Mouse (Mus musculus): Measurements from ENCODE around the gene Dnajc17. TPM values are rescaled to one million over a fixed set of nuclear protein-coding genes. Genes with fewer than 3 reads are reported as not detected.

The Dnajc17 gene
- total RNA-seq, 2 experiments from 2014 or later: 16.4 to 16.6 TPM

GRCm38 (mm10) chr2:119203871-119204460, 4.6 kb downstream of the Dnajc17 start:
- intact Hi-C loops (cut with DNase I): no loop called here
- no peak for DNase-seq (ENCODE audit: low spot score in 2 of 2)

- no peak for DNase-seq (ENCODE audit: low spot score in 2 of 2)
- intact Hi-C loops (cut with DNase I): no loop called here
Observed at GRCm38 (mm10) chr2:119202914-119203453, 5.6 kb downstream of the Dnajc17 start.

DNA sequence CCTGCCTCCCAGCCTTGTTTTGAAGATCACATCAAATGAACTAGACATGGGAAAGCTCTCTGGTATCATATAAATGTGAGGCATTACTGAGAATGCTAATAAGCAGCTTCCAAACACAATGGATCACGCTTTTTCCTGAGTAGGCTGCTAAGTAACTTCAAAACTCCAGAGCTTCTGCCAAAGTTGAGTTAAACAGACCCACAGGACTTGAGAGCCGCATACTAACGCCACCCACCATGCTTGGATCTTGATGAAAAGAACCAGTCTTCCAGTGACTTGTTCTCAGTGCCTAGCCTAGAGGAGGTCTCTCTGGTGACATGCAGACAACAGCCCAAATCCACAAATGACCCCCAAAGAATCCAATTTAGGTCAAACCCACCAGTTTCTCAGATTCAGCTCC, 9.7 kb downstream of the Dnajc17 start:
- intact Hi-C loops (cut with DNase I): no loop called here
- no peak for DNase-seq (ENCODE audit: low spot score in 2 of 2)

- no peak for DNase-seq (ENCODE audit: low spot score in 2 of 2)
Observed at GRCm38 (mm10) chr2:119198049-119198448, 10.5 kb downstream of the Dnajc17 start.

DNA sequence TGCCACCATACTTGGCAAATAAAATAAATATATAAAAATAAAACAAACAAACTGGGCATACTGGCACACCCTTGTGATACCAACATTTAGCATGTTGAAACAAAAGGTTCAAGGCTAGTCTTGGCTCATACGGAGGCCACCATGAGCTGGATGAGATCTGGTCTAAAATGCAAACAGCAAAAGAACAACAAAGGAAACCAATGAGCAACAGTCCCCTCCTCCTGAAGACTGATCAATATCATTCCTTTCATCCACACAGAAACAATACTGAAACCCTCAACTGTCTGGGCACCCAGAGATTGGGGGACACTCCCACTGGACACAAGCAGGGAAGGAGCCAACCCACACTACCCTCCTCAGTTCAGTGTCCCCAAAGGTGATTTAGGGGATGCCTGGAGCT, 11.1 kb downstream of the Dnajc17 start:
- DNase-seq (ENCODE audit: low spot score in 2 of 2): no peak
- intact Hi-C loops (cut with DNase I): no loop called here

More at GRCm38 (mm10) chr2:119198049-119198448, 10.5 kb downstream of the Dnajc17 start:
- intact Hi-C loops (cut with DNase I): no loop called here

- DNase-seq (ENCODE audit: low spot score in 2 of 2): no peak
- intact Hi-C loops (cut with DNase I): no loop called here
Observed at GRCm38 (mm10) chr2:119196316-119197108, 12.1 kb downstream of the Dnajc17 start.

- DNase-seq (ENCODE audit: low spot score in 2 of 2): no peak
- intact Hi-C loops (cut with DNase I): no loop called here
Observed at GRCm38 (mm10) chr2:119194140-119194539, 14.5 kb downstream of the Dnajc17 start.

DNA sequence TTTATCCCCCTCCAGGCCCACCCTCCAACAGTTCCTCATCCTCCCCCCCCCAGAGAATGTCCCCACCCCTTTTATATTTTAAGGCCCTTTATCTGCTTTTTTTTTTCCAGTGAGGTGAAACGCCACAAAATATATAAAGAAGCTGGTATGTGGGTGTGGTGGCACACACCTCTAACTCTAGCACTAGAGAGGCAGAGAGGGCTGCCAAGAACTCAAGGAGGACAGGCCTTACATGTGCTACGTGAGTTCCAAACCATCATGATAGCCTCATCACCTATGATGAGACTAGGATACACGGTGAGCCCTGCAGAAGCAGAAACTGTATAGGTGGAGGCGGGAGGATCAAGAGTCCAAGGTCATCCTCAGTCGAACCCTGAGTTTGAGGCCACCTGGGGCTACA, 17.6 kb downstream of the Dnajc17 start:
- DNase-seq (ENCODE audit: low spot score in 2 of 2): no peak
- intact Hi-C loops (cut with DNase I): no loop called here

- intact Hi-C loops (cut with DNase I): loop anchor here (1.0 kb wide), 2 partner anchors 143 to 148 kb away; no protein-coding TSS in a partner anchor
- peak; percentile 79 to 80 for DNase-seq (ENCODE audit: low spot score in 2 of 2)
Observed at GRCm38 (mm10) chr2:119189029-119189710, 19.4 kb downstream of the Dnajc17 start.

DNA sequence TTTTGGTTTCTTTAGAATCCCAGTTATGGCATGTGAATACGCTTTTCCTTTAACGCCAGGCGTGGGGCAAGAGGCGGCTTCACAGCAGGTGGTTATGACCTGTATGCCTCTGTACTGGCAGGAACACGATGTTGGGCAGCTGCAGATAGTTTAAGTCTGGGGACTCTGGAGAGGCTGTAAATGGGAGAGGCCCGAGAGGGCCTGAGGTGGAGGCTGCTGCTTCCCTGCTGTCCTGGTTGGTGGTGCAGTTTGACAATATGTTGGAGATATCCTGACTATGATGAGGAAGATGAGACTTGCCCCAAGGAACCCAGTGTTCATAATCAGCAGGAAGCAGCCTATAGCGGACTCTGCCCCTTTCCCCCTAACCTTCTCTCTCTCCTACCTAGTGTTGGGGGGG, 25.7 kb downstream of the Dnajc17 start:
- DNase-seq (ENCODE audit: low spot score in 2 of 2): no peak
- intact Hi-C loops (cut with DNase I): no loop called here

DNA sequence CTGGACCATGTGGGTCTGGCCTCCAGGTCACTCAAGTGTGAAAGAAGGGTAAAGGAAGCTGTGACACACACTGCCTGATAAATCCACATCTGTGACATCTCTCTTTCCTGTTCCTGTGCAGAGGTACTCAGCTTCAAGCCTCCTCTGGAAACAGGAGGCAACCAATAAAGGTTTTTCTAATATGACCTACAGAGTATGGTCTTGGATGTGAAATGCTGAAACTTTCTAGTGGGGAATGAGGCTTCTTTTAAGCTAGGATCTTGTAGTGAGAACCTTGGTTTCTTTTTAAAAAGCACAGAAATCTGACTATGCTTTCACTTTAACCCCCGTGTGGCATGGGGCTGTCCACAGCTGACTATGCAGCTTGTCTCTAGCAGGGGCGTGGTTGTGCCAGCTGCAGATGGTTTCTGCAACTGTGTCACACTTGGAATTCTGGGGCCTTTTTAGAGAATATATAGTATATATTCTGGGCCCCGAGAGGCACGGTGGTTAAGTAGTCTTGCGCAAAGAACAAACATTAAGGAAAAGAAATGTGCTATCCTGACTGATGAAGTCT, 31.1 kb downstream of the Dnajc17 start:
- intact Hi-C loops (cut with DNase I): no loop called here
- DNase-seq (ENCODE audit: low spot score in 2 of 2): no peak

DNA sequence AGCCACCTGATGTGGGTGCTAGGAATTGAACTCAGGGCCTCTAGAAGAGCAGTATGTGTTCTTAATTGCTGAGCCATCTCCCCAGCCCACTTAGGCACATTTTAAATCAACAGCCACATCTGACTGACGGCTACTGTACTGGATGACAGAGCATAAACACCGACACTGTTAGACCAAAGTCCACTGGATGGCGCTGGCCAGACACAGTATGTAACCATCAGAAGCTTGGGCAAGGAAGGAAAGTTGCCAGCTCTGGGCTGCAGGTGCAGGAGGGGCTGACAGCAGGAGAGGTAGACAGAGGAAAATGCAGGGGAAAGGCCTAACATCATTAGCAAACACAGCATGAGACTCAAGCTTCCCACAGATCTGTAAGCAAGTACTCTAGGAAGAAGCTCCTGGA, 31.8 kb downstream of the Dnajc17 start:
- intact Hi-C loops (cut with DNase I): no loop called here
- no peak for DNase-seq (ENCODE audit: low spot score in 2 of 2)

- no peak for DNase-seq (ENCODE audit: low spot score in 2 of 2)
- intact Hi-C loops (cut with DNase I): no loop called here
Observed at GRCm38 (mm10) chr2:119175614-119176013, 33.0 kb downstream of the Dnajc17 start.

GRCm38 (mm10) chr2:119174866-119175265, 33.7 kb downstream of the Dnajc17 start:
- intact Hi-C loops (cut with DNase I): no loop called here
- DNase-seq (ENCODE audit: low spot score in 2 of 2): no peak

GRCm38 (mm10) chr2:119173991-119174651, 34.5 kb downstream of the Dnajc17 start, which contains the start of gene Gm14137:
Gm14137 (plus strand) TSS chr2:119174509.
- intact Hi-C loops (cut with DNase I): no loop called here
- no peak for DNase-seq (ENCODE audit: low spot score in 2 of 2)

DNA sequence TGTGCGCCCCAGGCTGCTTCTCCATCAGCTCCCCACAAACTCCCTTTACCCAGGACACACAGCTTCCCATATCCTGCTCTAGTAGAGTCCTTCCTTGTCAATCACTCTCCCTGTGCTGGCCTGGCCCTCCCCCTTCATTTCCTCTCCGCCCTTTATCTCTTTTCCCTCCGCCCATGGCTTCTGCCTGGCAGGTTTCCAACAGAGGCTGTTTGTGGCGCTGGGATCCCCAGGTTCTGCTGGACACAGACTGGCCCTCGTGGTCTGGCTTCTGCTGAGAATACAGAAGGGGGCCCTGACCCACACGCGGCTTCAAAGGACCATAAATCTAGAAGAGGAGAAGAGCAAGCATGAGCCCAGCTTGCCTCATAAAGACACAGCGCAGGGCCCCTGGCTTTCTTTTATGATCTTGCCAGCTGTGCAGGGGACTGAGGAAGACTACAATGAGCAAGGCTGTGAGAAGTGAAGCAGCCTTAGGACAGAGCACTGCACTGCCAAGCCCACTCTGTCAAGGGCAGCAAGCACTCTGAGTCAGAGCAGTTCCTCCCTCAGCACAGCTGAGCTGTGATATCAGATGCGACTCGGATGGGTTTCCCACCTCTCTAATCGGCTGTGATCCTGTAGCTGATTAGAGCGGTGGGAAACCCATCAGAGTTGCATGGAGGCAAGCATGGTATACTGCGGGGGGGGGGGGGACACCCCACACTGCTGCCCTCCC, 35.6 kb downstream of the Dnajc17 start:
- intact Hi-C loops (cut with DNase I): no loop called here
- DNase-seq (ENCODE audit: low spot score in 2 of 2): peak in 1 of 2 experiments; percentile 17

- intact Hi-C loops (cut with DNase I): no loop called here
- DNase-seq (ENCODE audit: low spot score in 2 of 2): no peak
Observed at GRCm38 (mm10) chr2:119172446-119172845, 36.1 kb downstream of the Dnajc17 start.

- DNase-seq (ENCODE audit: low spot score in 2 of 2): no peak
- intact Hi-C loops (cut with DNase I): no loop called here
Observed at GRCm38 (mm10) chr2:119171574-119171973, 37.0 kb downstream of the Dnajc17 start.

- intact Hi-C loops (cut with DNase I): no loop called here
- DNase-seq (ENCODE audit: low spot score in 2 of 2): no peak
Observed at GRCm38 (mm10) chr2:119170282-119170681, 38.3 kb downstream of the Dnajc17 start.

All from left cerebral cortex, postnatal 36 days (tissue).